Mouse (Mus musculus) intestine, embryonic 14.5 days (tissue): ENCODE results near the gene Vav3. TPM values are rescaled to one million over a fixed set of nuclear protein-coding genes. Genes with fewer than 3 reads are reported as not detected.

Experiments used
- ATAC-seq: fragments of 200-750 bp; cut with Nextera tagmentation; replicated peaks from 2 replicates; pipeline ENCODE4 v1.8.0; 2017; ENCODE audit warnings: low read depth, moderate number of reproducible peaks, moderate TSS enrichment, moderate library complexity; ENCODE audit not compliant: low FRiP score, low TSS enrichment
- DNase-seq: peaks from one replicate; pipeline ENCODE4 v3.0.0-alpha.2; 2018; ENCODE audit warnings: low spot score
- H3K27ac ChIP-seq: fragments of 300-500 bp; sonication (generic); 2 replicates; pipeline ENCODE4 v1.5.1; 2014; ENCODE audit warnings: low read depth, mild to moderate bottlenecking, control low read depth
- H3K27me3 ChIP-seq: fragments of 300-500 bp; sonication (generic); replicated peaks from 2 replicates; pipeline ENCODE4 v1.6.1; 2014; ENCODE audit warnings: low read length, control low read depth; ENCODE audit not compliant: control insufficient read depth, insufficient read depth
- H3K36me3 ChIP-seq: fragments of 300-500 bp; sonication (generic); 2 replicates; pipeline ENCODE4 v1.6.1; 2014; ENCODE audit warnings: low read length, control low read depth; ENCODE audit not compliant: control insufficient read depth, insufficient read depth
- H3K4me1 ChIP-seq: fragments of 300-500 bp; sonication (generic); replicated peaks from 2 replicates; pipeline ENCODE4 v1.6.1; 2014; ENCODE audit warnings: low read length, control low read depth, mixed read lengths; ENCODE audit not compliant: control insufficient read depth, insufficient read depth
- H3K4me2 ChIP-seq: fragments of 300-500 bp; sonication (generic); 2 replicates; pipeline ENCODE4 v1.6.1; 2014; ENCODE audit warnings: low read length
- H3K4me3 ChIP-seq: fragments of 300-500 bp; sonication (generic); 2 replicates; pipeline ENCODE4 v1.5.1; 2014; ENCODE audit warnings: low read depth, low read length, control low read depth, mixed read lengths
- H3K9ac ChIP-seq: fragments of 300-500 bp; sonication (generic); 2 replicates; pipeline ENCODE4 v1.6.1; 2014; ENCODE audit warnings: mild to moderate bottlenecking, low read length
- H3K9me3 ChIP-seq: fragments of 300-500 bp; sonication (generic); 2 replicates; pipeline ENCODE4 v1.6.1; 2016; ENCODE audit warnings: low read length, control low read depth; ENCODE audit not compliant: control insufficient read depth
- WGBS: fragments of 180-500 bp; shearing (Covaris S2); extraction: QIAGEN DNeasy Blood & Tissue Kit; methylation state at CpG from one replicate; pipeline ENCODE4 v1.1.7; 2014; 5-methylcytosine and 5-hydroxymethylcytosine counted together
- polyA plus RNA-seq: library from polyadenylated mRNA; unstranded; fragments of >200 nt; fragmentation: Nextera tagmentation; extraction: Ambion mirVana; gene quantifications from 2 replicates; pipeline ENCODE4 v1.2.1, GENCODE M21; 2014

Gene Vav3
- polyA plus RNA-seq, 1 experiment from 2014 or later: 17.1 TPM

DNA sequence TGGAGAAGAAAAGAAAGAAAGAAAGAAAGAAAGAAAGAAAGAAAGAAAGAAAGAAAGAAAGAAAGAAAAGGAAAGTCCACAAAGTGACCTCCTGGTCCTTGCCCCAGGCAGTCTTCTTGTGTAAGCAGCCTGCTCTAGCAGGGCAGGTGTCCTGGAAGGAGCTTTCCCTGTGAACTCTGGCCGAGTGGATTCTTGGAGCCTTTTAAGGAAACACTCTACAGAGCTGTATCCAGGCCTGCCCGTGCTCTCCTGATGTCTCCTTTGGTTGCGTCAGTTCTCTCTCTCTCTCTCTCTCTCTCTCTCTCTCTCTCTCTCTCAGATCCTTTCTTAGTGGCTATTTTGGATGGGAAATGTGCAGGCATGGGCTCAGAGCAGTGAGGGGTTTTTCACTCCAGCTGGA is 232.4 kb downstream of the Vav3 start:
- Histone ChIP-seq H3K9me3 (no peaks in the 10 kb centered on the region), H3K36me3 (no peaks in the 10 kb centered on the region), H3K27me3 (no peaks in the 10 kb centered on the region), H3K4me2 (no peak overlapping the region), H3K4me3 (no peak overlapping the region), H3K4me1 (peaks cover 5% of the 10 kb centered on the region), H3K9ac (no peak overlapping the region), H3K27ac (no peak overlapping the region)
- 33% methylated on average over 3 of the region's 3 CpGs for WGBS
- 0 out of 2 replicates have a peak, but pooled peaks have one; percentile 50 for ATAC-seq
- DNase-seq: no peak

- DNase-seq (no peak), ATAC-seq (peak; percentile 36; the same call in 1 of the 2 replicates)
- Histone ChIP-seq H3K4me2 (peak overlapping the region; percentile 30), H3K27me3 (no peaks in the 10 kb centered on the region), H3K4me3 (peak overlapping the region; percentile 22), H3K27ac (no peak overlapping the region), H3K36me3 (no peaks in the 10 kb centered on the region), H3K4me1 (peaks cover 5% of the 10 kb centered on the region; the same call in 1 of the 2 replicates), H3K9me3 (no peaks in the 10 kb centered on the region), H3K9ac (no peak overlapping the region)
- WGBS: 42% methylated on average over 10 of the region's 10 CpGs
Measured at GRCm38 (mm10) chr3:109573549-109574146, 233.2 kb downstream of the Vav3 start.

DNA sequence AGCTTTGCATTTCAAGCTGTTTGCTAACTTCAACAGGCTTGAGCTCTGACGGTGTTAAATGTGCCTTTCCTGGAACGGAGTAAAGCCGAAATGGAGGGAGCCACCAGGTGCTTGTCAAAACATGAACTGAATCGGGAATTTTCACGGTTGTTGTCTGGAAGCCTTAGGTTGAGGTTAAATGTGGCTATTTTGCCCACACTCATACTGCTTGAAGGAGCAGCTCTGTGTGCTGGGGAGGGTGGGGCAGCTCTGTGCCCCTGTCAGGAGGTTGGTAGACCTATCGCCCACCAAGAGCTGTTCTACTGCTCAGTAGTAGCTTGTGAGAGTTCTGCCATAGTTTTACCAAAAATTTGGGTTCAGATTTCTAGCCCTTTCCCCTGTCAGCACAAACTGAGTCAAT is 233.7 kb downstream of the Vav3 start:
- no peaks in the 10 kb centered on the region for H3K36me3 ChIP-seq
- no peak overlapping the region for H3K27ac ChIP-seq
- no peaks in the 10 kb centered on the region; the same call in 1 of the 2 replicates for H3K4me1 ChIP-seq
- peak overlapping the region; percentile 30 for H3K4me2 ChIP-seq
- no peak for ATAC-seq
- H3K4me3 ChIP-seq: peak overlapping the region; percentile 22
- DNase-seq: no peak
- H3K27me3 ChIP-seq: no peaks in the 10 kb centered on the region
- no peak overlapping the region for H3K9ac ChIP-seq
- 69% methylated on average over 6 of the region's 6 CpGs for WGBS
- no peaks in the 10 kb centered on the region for H3K9me3 ChIP-seq

DNA sequence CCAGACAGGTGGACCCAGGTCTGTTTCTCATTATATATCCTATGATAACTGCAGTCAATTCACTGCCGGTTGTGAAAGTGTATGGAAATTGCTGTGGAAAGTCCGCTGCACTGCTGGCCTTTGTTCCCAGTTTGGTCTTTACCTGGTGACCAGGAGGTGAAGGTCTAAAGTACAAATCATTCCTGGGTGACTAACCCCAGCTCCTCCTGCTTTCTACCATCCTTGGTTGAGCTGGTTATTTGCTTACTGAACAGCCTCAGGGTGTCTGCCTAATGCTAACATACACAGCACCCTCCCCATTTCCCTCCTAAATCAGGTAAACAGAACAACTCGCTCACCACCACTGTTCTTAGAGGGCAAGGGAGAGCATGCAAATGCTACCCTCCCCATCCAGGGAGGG is 237.9 kb downstream of the Vav3 start:
- 52% methylated on average over 3 of the region's 3 CpGs for WGBS
- no peaks in the 10 kb centered on the region for H3K27me3 ChIP-seq
- no peak overlapping the region for H3K27ac ChIP-seq
- no peak overlapping the region for H3K4me2 ChIP-seq
- DNase-seq (no peak), ATAC-seq (0 out of 2 replicates have a peak, but pooled peaks have one; percentile 40)
- H3K9ac ChIP-seq: no peak overlapping the region
- H3K4me1 ChIP-seq: no peaks in the 10 kb centered on the region
- no peaks in the 10 kb centered on the region for H3K9me3 ChIP-seq
- H3K4me3 ChIP-seq: no peak overlapping the region
- no peaks in the 10 kb centered on the region for H3K36me3 ChIP-seq

GRCm38 (mm10) chr3:109578983-109579382 is 238.5 kb downstream of the Vav3 start:
- no peak overlapping the region for H3K27ac ChIP-seq
- H3K9me3 ChIP-seq: no peaks in the 10 kb centered on the region
- H3K9ac ChIP-seq: no peak overlapping the region
- no peaks in the 10 kb centered on the region for H3K4me1 ChIP-seq
- no peak overlapping the region for H3K4me3 ChIP-seq
- no peak for ATAC-seq
- DNase-seq: no peak
- 20% methylated on average over 7 of the region's 7 CpGs for WGBS
- no peak overlapping the region for H3K4me2 ChIP-seq
- H3K36me3 ChIP-seq: no peaks in the 10 kb centered on the region
- H3K27me3 ChIP-seq: no peaks in the 10 kb centered on the region

GRCm38 (mm10) chr3:109585946-109586345 is 245.5 kb downstream of the Vav3 start:
- Histone ChIP-seq H3K4me3 (no peak overlapping the region), H3K9me3 (no peaks in the 10 kb centered on the region), H3K4me2 (no peak overlapping the region), H3K27ac (no peak overlapping the region), H3K4me1 (no peaks in the 10 kb centered on the region), H3K27me3 (no peaks in the 10 kb centered on the region), H3K9ac (no peak overlapping the region), H3K36me3 (no peaks in the 10 kb centered on the region)
- no peak for ATAC-seq
- no peak for DNase-seq

DNA sequence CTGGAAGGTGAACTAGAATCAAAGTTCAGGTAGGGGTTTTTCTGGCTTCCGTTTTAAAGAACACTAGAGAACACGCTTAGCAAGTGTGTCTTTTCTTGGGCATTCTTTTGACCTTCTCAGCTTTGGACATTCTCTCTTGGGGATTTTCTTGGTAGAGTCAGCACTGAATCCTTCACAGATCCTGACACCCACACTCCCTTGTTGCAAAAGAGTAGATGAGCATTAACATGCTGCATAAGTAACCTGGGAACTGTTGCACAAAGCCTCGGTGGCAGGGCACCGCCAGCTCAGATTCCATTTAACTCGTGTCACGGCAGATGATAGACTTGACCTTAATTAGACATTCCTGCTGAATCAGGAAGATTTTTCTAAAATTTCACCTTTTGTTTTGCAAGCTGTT is 252.5 kb downstream of the Vav3 start:
- 88% methylated on average over 6 of the region's 6 CpGs for WGBS

DNA sequence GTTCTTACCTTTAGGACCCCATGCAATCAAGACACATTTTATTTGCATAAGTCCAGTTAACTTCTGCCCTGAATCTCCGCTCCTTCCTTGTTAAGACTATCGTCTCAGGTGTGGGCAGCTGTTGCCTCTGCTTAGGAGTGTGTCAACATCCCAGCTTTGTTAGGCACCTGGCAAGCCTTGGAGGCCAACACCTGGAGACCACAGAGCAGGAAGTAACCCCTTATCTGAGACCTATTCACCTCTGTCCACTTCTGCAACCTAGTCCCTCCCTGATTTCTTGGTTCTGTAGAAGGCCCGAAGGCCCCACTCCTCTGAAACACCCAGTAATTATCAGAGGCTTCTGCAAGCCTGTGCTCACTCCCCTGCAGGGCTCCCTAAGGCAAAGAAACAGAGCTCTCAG is 255.6 kb downstream of the Vav3 start:
- Histone ChIP-seq H3K9ac (no peak overlapping the region), H3K27ac (peak overlapping the region; percentile 38; the same call in 1 of the 2 replicates), H3K4me3 (no peak overlapping the region), H3K9me3 (no peaks in the 10 kb centered on the region), H3K36me3 (no peaks in the 10 kb centered on the region), H3K4me1 (peaks cover 2% of the 10 kb centered on the region; the same call in 1 of the 2 replicates), H3K27me3 (no peaks in the 10 kb centered on the region), H3K4me2 (no peak overlapping the region)
- peak; percentile 83 for ATAC-seq
- 66% methylated on average over 3 of the region's 3 CpGs for WGBS
- DNase-seq: peak; percentile 61

More for the DNA sequence above, 252.5 kb downstream of the Vav3 start:
- Histone ChIP-seq H3K4me2 (no peak overlapping the region), H3K9me3 (no peaks in the 10 kb centered on the region), H3K4me1 (0 out of 2 replicates have a peak, but pooled peaks cover 2% of the 10 kb centered on the region), H3K4me3 (no peak overlapping the region), H3K27me3 (no peaks in the 10 kb centered on the region), H3K27ac (no peak overlapping the region), H3K9ac (no peak overlapping the region), H3K36me3 (no peaks in the 10 kb centered on the region)
- DNase-seq: no peak
- no peak for ATAC-seq
